Mouse (Mus musculus): ENCODE results near the gene Rack1. TPM values are rescaled to one million over a fixed set of nuclear protein-coding genes. Genes with fewer than 3 reads are reported as not detected.
A peak's percentile ranks its signal among the peaks of the same experiment; 100 is the strongest.
"Not testable (repeated sequence)": the region's sequence is repeated elsewhere in the genome, so short reads cannot be mapped to it uniquely, and the experiment has no call there.

Gene Rack1
- total and polyA plus RNA-seq, 3 experiments, result 376 to 5,815 (median 4,421) TPM

DNA sequence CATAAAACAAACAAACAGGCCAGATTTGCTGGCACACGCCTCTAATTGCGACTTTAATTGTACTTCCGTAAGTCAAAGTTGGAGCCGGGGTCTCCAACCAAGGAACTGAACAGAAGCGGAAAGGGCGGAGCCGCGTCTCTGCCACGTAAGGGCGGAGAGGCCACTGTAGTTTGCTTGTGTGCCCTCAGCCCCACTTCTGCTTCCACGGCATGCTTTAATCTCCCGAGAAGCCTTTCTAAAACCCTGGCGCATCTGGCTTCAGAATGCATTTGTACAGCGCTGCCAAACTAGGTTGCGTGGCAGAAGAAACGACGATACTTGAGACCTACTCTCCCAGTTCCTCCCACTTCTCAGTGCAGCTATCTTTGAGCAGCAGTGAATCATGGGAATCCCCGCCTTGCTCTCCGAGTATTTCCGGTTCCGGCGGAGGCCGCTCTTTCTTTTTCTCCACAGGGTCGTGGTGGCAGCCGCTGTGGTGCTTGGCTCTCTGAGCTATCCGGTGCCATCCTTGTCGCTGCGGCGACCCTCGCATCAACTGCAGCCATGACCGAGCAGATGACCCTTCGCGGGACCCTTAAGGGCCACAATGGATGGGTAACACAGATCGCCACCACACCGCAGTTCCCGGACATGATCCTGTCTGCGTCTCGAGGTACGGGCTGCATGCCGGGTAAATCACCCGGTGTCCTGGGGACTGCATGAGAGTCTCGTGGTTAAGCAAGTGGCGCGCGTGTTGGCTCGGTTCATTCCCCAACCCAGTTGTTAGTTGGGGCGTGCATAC lies at the start of gene Rack1 (continued):
- TF ChIP-seq MXI1 (IDR thresholded peaks at IDR 0.05; ENCODE audit: low read depth, low read length), result peak; percentile 92
- TF ChIP-seq MAZ (IDR thresholded peaks at IDR 0.05; ENCODE audit: low read depth, low read length), result no peak
- TF ChIP-seq MAX (IDR thresholded peaks at IDR 0.05; ENCODE audit: low read length), result peak; percentile 95
- TF ChIP-seq NELFE (IDR thresholded peaks at IDR 0.05; ENCODE audit: low read depth, low read length), result peak; percentile 99
- TF ChIP-seq HCFC1 (IDR thresholded peaks at IDR 0.05; ENCODE audit: low read depth, low read length), result peak; percentile 92

DNA sequence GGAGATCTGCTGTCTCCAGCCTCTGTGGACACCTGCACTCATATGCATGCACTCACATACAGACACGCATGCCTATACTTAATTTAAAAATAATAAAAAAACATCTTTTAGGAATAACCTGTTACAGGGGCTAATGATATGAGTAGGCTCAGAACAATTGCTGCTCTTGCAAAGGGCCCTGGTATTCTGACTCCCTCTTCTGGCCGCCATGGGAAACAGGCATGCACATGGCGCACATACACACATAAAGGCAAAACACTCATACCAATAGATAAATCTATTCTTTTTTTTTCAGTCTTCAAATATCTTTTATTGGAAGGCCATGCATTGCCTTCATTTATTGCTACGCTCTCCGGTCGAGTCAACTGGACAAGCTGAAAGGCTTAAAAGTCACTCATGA lies 49.7 kb upstream of the Rack1 start:
- no peak for DNase-seq (ENCODE audit: low read depth, low spot score)
- Histone ChIP-seq H3K79me2 (ENCODE audit: control insufficient read depth, insufficient read depth, low read length, poor library complexity) (no peaks in the 10 kb centered on the region), H3K9me3 (replicated peaks; ENCODE audit: insufficient read depth, low read length) (no peaks in the 10 kb centered on the region), H3K36me3 (ENCODE audit: control insufficient read depth in 1 of 2, insufficient read depth in 2 of 2, low read length in 2 of 2) (no peaks in the 10 kb centered on the region), H3K9ac (ENCODE audit: control insufficient read depth, low read depth, low read length, poor library complexity, severe bottlenecking) (no peak overlapping the region), H3K4me1 (ENCODE audit: control insufficient read depth in 1 of 2, insufficient read depth in 2 of 2, low read length in 2 of 2) (no peaks in the 10 kb centered on the region), H3K4me3 (ENCODE audit: control insufficient read depth in 1 of 2, insufficient read depth in 1 of 2, low read depth in 2 of 2, low read length in 2 of 2) (no peak overlapping the region), H3K27ac (ENCODE audit: control insufficient read depth, low read depth, low read length) (no peak overlapping the region), H3K27me3 (ENCODE audit: control insufficient read depth in 1 of 2, insufficient read depth in 2 of 2, low read length in 2 of 2) (no peaks in the 10 kb centered on the region)
- TF ChIP-seq UBTF (IDR thresholded peaks at IDR 0.05; ENCODE audit: borderline replicate concordance, insufficient read depth, low read depth, low read length) (no peak), MAZ (IDR thresholded peaks at IDR 0.05; ENCODE audit: low read depth, low read length) (no peak), CTCF (IDR thresholded peaks at IDR 0.05 in 2 of 3, conservative IDR thresholded peaks at IDR 0.05 in 1 of 3; ENCODE audit: control insufficient read depth in 1 of 3, insufficient read depth in 1 of 3, low read depth in 2 of 3, low read length in 3 of 3, poor library complexity in 1 of 3, severe bottlenecking in 1 of 3) (peak in 1 of 3 experiments; percentile 14; a peak in 1 of 6 replicates)

GRCm38 (mm10) chr11:48753534-48753933 lies 46.6 kb upstream of the Rack1 start:
- not testable (repeated sequence) for H3K4me1 ChIP-seq (ENCODE audit: control insufficient read depth in 1 of 2, insufficient read depth in 2 of 2, low read length in 2 of 2); DNase-seq (ENCODE audit: low read depth, low spot score); H3K4me3 ChIP-seq (ENCODE audit: control insufficient read depth in 1 of 2, insufficient read depth in 1 of 2, low read depth in 2 of 2, low read length in 2 of 2); H3K9ac ChIP-seq (ENCODE audit: control insufficient read depth, low read depth, low read length, poor library complexity, severe bottlenecking); H3K9me3 ChIP-seq (replicated peaks; ENCODE audit: insufficient read depth, low read length); H3K27me3 ChIP-seq (ENCODE audit: control insufficient read depth in 1 of 2, insufficient read depth in 2 of 2, low read length in 2 of 2); H3K27ac ChIP-seq (ENCODE audit: control insufficient read depth, low read depth, low read length); H3K79me2 ChIP-seq (ENCODE audit: control insufficient read depth, insufficient read depth, low read length, poor library complexity); H3K36me3 ChIP-seq (ENCODE audit: control insufficient read depth in 1 of 2, insufficient read depth in 2 of 2, low read length in 2 of 2)

GRCm38 (mm10) chr11:48759021-48759420 lies 41.1 kb upstream of the Rack1 start:
- Histone ChIP-seq H3K9ac (ENCODE audit: control insufficient read depth, low read depth, low read length, poor library complexity, severe bottlenecking) (no peak overlapping the region), H3K27ac (ENCODE audit: control insufficient read depth, low read depth, low read length) (no peak overlapping the region), H3K36me3 (ENCODE audit: control insufficient read depth in 1 of 2, insufficient read depth in 2 of 2, low read length in 2 of 2) (no peaks in the 10 kb centered on the region), H3K4me3 (ENCODE audit: control insufficient read depth in 1 of 2, insufficient read depth in 1 of 2, low read depth in 2 of 2, low read length in 2 of 2) (no peak overlapping the region), H3K27me3 (ENCODE audit: control insufficient read depth in 1 of 2, insufficient read depth in 2 of 2, low read length in 2 of 2) (peaks cover 4 to 10% of the 10 kb centered on the region in 2 experiments), H3K9me3 (replicated peaks; ENCODE audit: insufficient read depth, low read length) (no peaks in the 10 kb centered on the region), H3K79me2 (ENCODE audit: control insufficient read depth, insufficient read depth, low read length, poor library complexity) (no peaks in the 10 kb centered on the region), H3K4me1 (ENCODE audit: control insufficient read depth in 1 of 2, insufficient read depth in 2 of 2, low read length in 2 of 2) (no peaks in the 10 kb centered on the region)
- DNase-seq (ENCODE audit: low read depth, low spot score), result no peak
- TF ChIP-seq ETS1 (IDR thresholded peaks at IDR 0.05; ENCODE audit: low read depth, low read length) (no peak), SMC3 (IDR thresholded peaks at IDR 0.05; ENCODE audit: low read depth, low read length) (no peak), USF2 (IDR thresholded peaks at IDR 0.05; ENCODE audit: borderline replicate concordance in 1 of 2, insufficient read depth in 1 of 2, low read depth in 1 of 2, low read length in 2 of 2) (no peak), POLR2A (IDR thresholded peaks at IDR 0.05; ENCODE audit: control insufficient read depth in 1 of 2, insufficient read depth in 1 of 2, low read depth in 1 of 2, low read length in 2 of 2, poor library complexity in 1 of 2) (no peak), MAFK (IDR thresholded peaks at IDR 0.05; ENCODE audit: borderline replicate concordance, low read depth, low read length) (no peak), HCFC1 (IDR thresholded peaks at IDR 0.05; ENCODE audit: low read depth, low read length) (no peak), RCOR1 (IDR thresholded peaks at IDR 0.05; ENCODE audit: low read depth, low read length) (no peak), POLR2AphosphoS2 (IDR thresholded peaks at IDR 0.05; ENCODE audit: low read length) (no peak), TCF12 (IDR thresholded peaks at IDR 0.05; ENCODE audit: low read depth, low read length) (no peak), JUND (IDR thresholded peaks at IDR 0.05; ENCODE audit: low read depth, low read length) (no peak), NRF1 (IDR thresholded peaks at IDR 0.05; ENCODE audit: insufficient read depth, low read depth, low read length, poor library complexity, severe bottlenecking) (no peak), RAD21 (IDR thresholded peaks at IDR 0.05; ENCODE audit: low read depth, low read length) (no peak), MYB (IDR thresholded peaks at IDR 0.05; ENCODE audit: low read depth, low read length) (no peak), TAL1 (IDR thresholded peaks at IDR 0.05; ENCODE audit: low read length) (no peak), GABPA (IDR thresholded peaks at IDR 0.05; ENCODE audit: low read depth, low read length) (no peak), ZNF384 (IDR thresholded peaks at IDR 0.05; ENCODE audit: low read depth, low read length) (no peak), CTCF (IDR thresholded peaks at IDR 0.05 in 2 of 3, conservative IDR thresholded peaks at IDR 0.05 in 1 of 3; ENCODE audit: control insufficient read depth in 1 of 3, insufficient read depth in 1 of 3, low read depth in 2 of 3, low read length in 3 of 3, poor library complexity in 1 of 3, severe bottlenecking in 1 of 3) (no peak)
